ENCODE assay signal across 32 mouse cellular contexts in genomic region chr3:133791361-133791760, GRCm38 (mm10).
"Had no signal": no experiment of that assay in that cellular context is flagged by ENCODE, and none has a peak within 500 bp of the region (broad histone marks: within the 10 kb centered on the region; RNA-seq: fewer than 3 reads in every experiment).

No protein-coding gene starts in this region.

- H3K9ac ChIP-seq: limb, embryonic 12.5 days; limb, embryonic 13.5 days; limb, embryonic 15.5 days; liver, embryonic 13.5 days; liver, embryonic 14.5 days; liver, embryonic 15.5 days; liver, postnatal 0 days; lung, embryonic 14.5 days; lung, embryonic 15.5 days; midbrain, embryonic 12.5 days; midbrain, embryonic 13.5 days; midbrain, embryonic 15.5 days; neural tube, embryonic 12.5 days; neural tube, embryonic 13.5 days had no signal

- H3K27ac ChIP-seq: limb, embryonic 10.5 days; limb, embryonic 12.5 days; limb, embryonic 13.5 days; limb, embryonic 15.5 days; liver, embryonic 13.5 days; liver, embryonic 14.5 days; liver, embryonic 15.5 days; lung, embryonic 15.5 days; macrophage; midbrain, embryonic 10.5 days; midbrain, embryonic 12.5 days; midbrain, embryonic 13.5 days; midbrain, embryonic 15.5 days; neural tube, embryonic 12.5 days; neural tube, embryonic 13.5 days had no signal

- DNase-seq: left cerebral cortex, postnatal 4 days; liver; liver, embryonic 13.5 days; liver, postnatal 0 days; lung, adult 18-20 months; lung, adult 2 months; lung, embryonic 14.5 days; lung, postnatal 10 days; lung, postnatal 14 days; lung, postnatal 36 days; lung, postnatal 4 days; midbrain, embryonic 14.5 days had no signal

- H3K36me3 ChIP-seq: limb, embryonic 10.5 days; limb, embryonic 12.5 days; limb, embryonic 13.5 days; limb, embryonic 15.5 days; liver, embryonic 13.5 days; liver, embryonic 15.5 days; lung, embryonic 15.5 days; midbrain, embryonic 10.5 days; midbrain, embryonic 12.5 days; midbrain, embryonic 13.5 days; midbrain, embryonic 15.5 days; neural tube, embryonic 12.5 days; neural tube, embryonic 13.5 days had no signal

- H3K4me1 ChIP-seq: limb, embryonic 10.5 days; limb, embryonic 12.5 days; limb, embryonic 13.5 days; limb, embryonic 15.5 days; liver, embryonic 13.5 days; liver, embryonic 15.5 days; lung, embryonic 15.5 days; megakaryocyte, embryonic 14.5 days; midbrain, embryonic 10.5 days; midbrain, embryonic 12.5 days; midbrain, embryonic 13.5 days; midbrain, embryonic 15.5 days; neural tube, embryonic 12.5 days; neural tube, embryonic 13.5 days had no signal

- H3K27me3 ChIP-seq: limb, embryonic 12.5 days; limb, embryonic 13.5 days; limb, embryonic 15.5 days; liver, embryonic 13.5 days; liver, embryonic 15.5 days; lung, embryonic 15.5 days; megakaryocyte, embryonic 14.5 days; midbrain, embryonic 12.5 days; midbrain, embryonic 13.5 days; midbrain, embryonic 15.5 days; neural tube, embryonic 12.5 days; neural tube, embryonic 13.5 days had no signal

- H3K4me2 ChIP-seq: limb, embryonic 12.5 days; limb, embryonic 13.5 days; limb, embryonic 15.5 days; liver, embryonic 11.5 days; liver, embryonic 13.5 days; liver, embryonic 15.5 days; lung, embryonic 14.5 days; lung, embryonic 15.5 days; midbrain, embryonic 11.5 days; midbrain, embryonic 12.5 days; midbrain, embryonic 13.5 days; midbrain, embryonic 15.5 days; neural tube, embryonic 12.5 days; neural tube, embryonic 13.5 days had no signal

- ATAC-seq: liver, postnatal 0 days; lung, postnatal 0 days; midbrain, embryonic 13.5 days; midbrain, embryonic 15.5 days; midbrain, embryonic 16.5 days had no signal

- H3K4me3 ChIP-seq: limb, embryonic 10.5 days; limb, embryonic 12.5 days; limb, embryonic 13.5 days; limb, embryonic 15.5 days; liver, embryonic 13.5 days; liver, embryonic 15.5 days; lung, embryonic 15.5 days; megakaryocyte, embryonic 14.5 days; midbrain, embryonic 10.5 days; midbrain, embryonic 12.5 days; midbrain, embryonic 13.5 days; midbrain, embryonic 15.5 days; myocyte; neural tube, embryonic 12.5 days; neural tube, embryonic 13.5 days had no signal

- H3K9me3 ChIP-seq: limb, embryonic 10.5 days; limb, embryonic 12.5 days; limb, embryonic 13.5 days; limb, embryonic 15.5 days; liver, embryonic 13.5 days; liver, embryonic 15.5 days; lung, embryonic 15.5 days; megakaryocyte, embryonic 14.5 days; midbrain, embryonic 10.5 days; midbrain, embryonic 12.5 days; midbrain, embryonic 13.5 days; midbrain, embryonic 15.5 days; neural tube, embryonic 12.5 days; neural tube, embryonic 13.5 days had no signal
